Mouse (Mus musculus) brain, embryonic 14.5 days (tissue): ENCODE results near the gene Apc2.

Experiments used
- CTCF ChIP-seq: fragments of 200-500 bp; IDR thresholded peaks from 2 replicates; pipeline ENCODE4 v1.5.1; 2012; ENCODE audit warnings: inconsistent platforms, mild to moderate bottlenecking, moderate library complexity, borderline replicate concordance; ENCODE audit not compliant: insufficient read depth, insufficient read length; ENCODE audit errors: extremely low read depth
- POLR2A ChIP-seq: fragments of 200-500 bp; IDR thresholded peaks from 2 replicates; pipeline ENCODE4 v1.6.1; 2012; ENCODE audit warnings: mild to moderate bottlenecking, inconsistent platforms, borderline replicate concordance; ENCODE audit not compliant: poor library complexity, insufficient read depth, insufficient read length, severe bottlenecking; ENCODE audit errors: extremely low read depth

- TF ChIP-seq CTCF = no peak
- no peak for TF ChIP-seq POLR2A
Measured at GRCm38 (mm10) chr10:80357994-80358639, 62.3 kb downstream of the Apc2 start.
